Mouse (Mus musculus) heart, adult 2 months (tissue): ENCODE measurements around the gene Cideb. TPM values are rescaled to one million over a fixed set of nuclear protein-coding genes. Genes with fewer than 3 reads are reported as not detected.

ENCODE experiments used
- DNase-seq, 2 experiments: peaks; one replicate each; pipeline ENCODE4 v3.0.0; 2021
- H3K27ac ChIP-seq: fragments of 200-600 bp; 2 replicates; pipeline ENCODE4 v1.8.1; 2022
- H3K27me3 ChIP-seq: fragments of 200-500 bp; 2 replicates; pipeline ENCODE4 v1.6.1; 2012; ENCODE audit warnings: mild to moderate bottlenecking, low read length, inconsistent platforms, mixed read lengths; ENCODE audit not compliant: control insufficient read depth, insufficient read depth
- H3K36me3 ChIP-seq: fragments of 200-500 bp; 2 replicates; pipeline ENCODE4 v1.6.1; 2012; ENCODE audit warnings: low read length, inconsistent platforms; ENCODE audit not compliant: control insufficient read depth, insufficient read depth
- H3K4me1 ChIP-seq: fragments of 200-500 bp; 2 replicates; pipeline ENCODE4 v1.6.1; 2011; ENCODE audit warnings: low read length; ENCODE audit not compliant: control insufficient read depth, insufficient read depth
- H3K4me3 ChIP-seq: fragments of 200-600 bp; 2 replicates; pipeline ENCODE4 v1.8.1; 2022
- H3K79me2 ChIP-seq: fragments of 200-500 bp; replicated peaks from 2 replicates; pipeline ENCODE4 v1.6.1; 2012; ENCODE audit warnings: mild to moderate bottlenecking, inconsistent platforms, low read length, moderate library complexity, mixed read lengths; ENCODE audit not compliant: control insufficient read depth, insufficient read depth
- H3K9ac ChIP-seq: fragments of 200-500 bp; 2 replicates; pipeline ENCODE4 v1.6.1; 2012; ENCODE audit warnings: low read depth, mild to moderate bottlenecking, control low read depth, inconsistent platforms, low read length, mixed read lengths
- CTCF ChIP-seq: fragments of 200-600 bp; IDR thresholded peaks from 2 replicates; pipeline ENCODE4 v1.8.1; 2022; ENCODE audit warnings: antibody characterized with exemption, mild to moderate bottlenecking, moderate library complexity
- EP300 ChIP-seq: fragments of 200-500 bp; IDR thresholded peaks from 2 replicates; pipeline ENCODE4 v1.6.1; 2011; ENCODE audit warnings: low read depth, low read length, control low read depth; ENCODE audit not compliant: insufficient read depth
- POLR2A ChIP-seq: fragments of 200-500 bp; IDR thresholded peaks from 2 replicates; pipeline ENCODE4 v1.6.1; 2011; ENCODE audit warnings: mild to moderate bottlenecking, low read depth, low read length, control low read depth; ENCODE audit not compliant: insufficient read depth
- WGBS: fragments of 180-500 bp; shearing (Covaris S2); methylation state at CpG from one replicate; pipeline ENCODE4 v1.1.7; 2018; 5-methylcytosine and 5-hydroxymethylcytosine counted together
- intact Hi-C: fragments of 180-260 bp; cut with DNase I; formaldehyde crosslinking; loops from one replicate; pipeline ENCODE4 v1.15.1; 2025
- polyA plus RNA-seq: library from polyadenylated mRNA; depleted of rRNA; stranded (reverse); fragments of >200 nt; gene quantifications from 2 replicates; pipeline ENCODE4 v1.2.3, GENCODE M21; 2012
- total RNA-seq, 2 experiments: library from RNA; stranded (reverse); gene quantifications; 2 replicates each; pipeline ENCODE4 v1.2.3; 2021

Cideb gene
- total and polyA plus RNA-seq, 3 experiments: 0.81 to 8.1 (median 0.98) TPM

- WGBS: under 1% methylated on average over 48 of the region's 48 CpGs
- Histone ChIP-seq H3K9ac (peak within 1 kb of the TSS; percentile 82), H3K27me3 (no peaks in the 10 kb centered on the region), H3K27ac (peak within 1 kb of the TSS; percentile 85), H3K36me3 (no peaks in the 10 kb centered on the region), H3K4me1 (peaks cover 4% of the 10 kb centered on the region), H3K79me2 (no peaks in the 10 kb centered on the region), H3K4me3 (peak within 1 kb of the TSS; percentile 89)
- peak; percentile 91 to 92 for DNase-seq
- TF ChIP-seq CTCF (peak; percentile 31), POLR2A (peak; percentile 81), EP300 (0 out of 2 replicates have a peak, but pooled peaks have one; percentile 18)
- intact Hi-C loops: loop anchor here (2.0 kb wide), 1 partner anchor 117 kb away; no protein-coding TSS in a partner anchor
Observed at GRCm38 (mm10) chr14:55745180-55745860, 12.9 kb downstream of the Cideb start, which contains the start of the genes Dhrs1 and Nop9. TSS of gene Dhrs1 (minus strand) at chr14:55745690. TSS of gene Nop9 (plus strand) at chr14:55745693.

GRCm38 (mm10) chr14:55743711-55744110 is 14.5 kb downstream of the Cideb start:
- Histone ChIP-seq H3K4me1 (peaks cover 4% of the 10 kb centered on the region), H3K79me2 (no peaks in the 10 kb centered on the region), H3K36me3 (no peaks in the 10 kb centered on the region), H3K9ac (peak overlapping the region; percentile 32; the same call in 1 of the 2 replicates), H3K27ac (no peak overlapping the region), H3K27me3 (no peaks in the 10 kb centered on the region), H3K4me3 (no peak overlapping the region)
- TF ChIP-seq EP300 (peak; percentile 93; the same call in 1 of the 2 replicates), POLR2A (no peak), CTCF (no peak)
- intact Hi-C loops: loop anchor here (1.0 to 2.0 kb wide), 3 partner anchors 21 to 115 kb away; partner anchors contain the start of gene Rabggta
- DNase-seq: peak; percentile 85 to 91
- 12% methylated on average over 10 of the region's 10 CpGs for WGBS

GRCm38 (mm10) chr14:55737086-55737687 is 21.1 kb downstream of the Cideb start:
- H3K4me1 ChIP-seq: no peaks in the 10 kb centered on the region
- no peaks in the 10 kb centered on the region for H3K79me2 ChIP-seq
- H3K36me3 ChIP-seq: no peaks in the 10 kb centered on the region
- 86% methylated on average over 9 of the region's 9 CpGs for WGBS
- no peak for DNase-seq
- TF ChIP-seq POLR2A: no peak
- no peak for TF ChIP-seq EP300
- TF ChIP-seq CTCF: no peak
- intact Hi-C loops: no loop called here
- no peak overlapping the region for H3K4me3 ChIP-seq
- no peak overlapping the region for H3K27ac ChIP-seq
- no peaks in the 10 kb centered on the region for H3K27me3 ChIP-seq
- no peak overlapping the region for H3K9ac ChIP-seq

- no peak overlapping the region for H3K9ac ChIP-seq
- H3K36me3 ChIP-seq: no peaks in the 10 kb centered on the region
- no peaks in the 10 kb centered on the region for H3K27me3 ChIP-seq
- H3K27ac ChIP-seq: no peak overlapping the region
- WGBS: 70% methylated on average over 4 of the region's 4 CpGs
- no peak for TF ChIP-seq POLR2A
- no peak for TF ChIP-seq CTCF
- TF ChIP-seq EP300: no peak
- no peaks in the 10 kb centered on the region for H3K79me2 ChIP-seq
- no peak for DNase-seq
- H3K4me1 ChIP-seq: no peaks in the 10 kb centered on the region
- no peak overlapping the region for H3K4me3 ChIP-seq
- intact Hi-C loops: no loop called here
Observed at GRCm38 (mm10) chr14:55735758-55736157, 22.5 kb downstream of the Cideb start.

- no peak overlapping the region for H3K9ac ChIP-seq
- TF ChIP-seq POLR2A (no peak), EP300 (no peak), CTCF (no peak)
- H3K27me3 ChIP-seq: no peaks in the 10 kb centered on the region
- no peaks in the 10 kb centered on the region for H3K79me2 ChIP-seq
- H3K27ac ChIP-seq: no peak overlapping the region
- no peak overlapping the region for H3K4me3 ChIP-seq
- 50% methylated on average over 3 of the region's 3 CpGs for WGBS
- H3K4me1 ChIP-seq: no peaks in the 10 kb centered on the region
- intact Hi-C loops: no loop called here
- H3K36me3 ChIP-seq: no peaks in the 10 kb centered on the region
- no peak for DNase-seq
Observed at GRCm38 (mm10) chr14:55735334-55735733, 22.9 kb downstream of the Cideb start.

GRCm38 (mm10) chr14:55734869-55735268 is 23.4 kb downstream of the Cideb start:
- Histone ChIP-seq H3K27me3 (no peaks in the 10 kb centered on the region), H3K36me3 (no peaks in the 10 kb centered on the region), H3K27ac (no peak overlapping the region), H3K4me1 (no peaks in the 10 kb centered on the region), H3K9ac (no peak overlapping the region), H3K4me3 (no peak overlapping the region), H3K79me2 (no peaks in the 10 kb centered on the region)
- WGBS: 67% methylated on average over 7 of the region's 7 CpGs
- TF ChIP-seq CTCF: no peak
- no peak for TF ChIP-seq POLR2A
- TF ChIP-seq EP300: no peak
- no peak for DNase-seq
- intact Hi-C loops: no loop called here
